Mouse (Mus musculus): Measurements from ENCODE around the gene Wdr25. TPM values are rescaled to one million over a fixed set of nuclear protein-coding genes. Genes with fewer than 3 reads are reported as not detected.

Gene Wdr25
- total RNA-seq, 1 experiment: 14.9 TPM

DNA sequence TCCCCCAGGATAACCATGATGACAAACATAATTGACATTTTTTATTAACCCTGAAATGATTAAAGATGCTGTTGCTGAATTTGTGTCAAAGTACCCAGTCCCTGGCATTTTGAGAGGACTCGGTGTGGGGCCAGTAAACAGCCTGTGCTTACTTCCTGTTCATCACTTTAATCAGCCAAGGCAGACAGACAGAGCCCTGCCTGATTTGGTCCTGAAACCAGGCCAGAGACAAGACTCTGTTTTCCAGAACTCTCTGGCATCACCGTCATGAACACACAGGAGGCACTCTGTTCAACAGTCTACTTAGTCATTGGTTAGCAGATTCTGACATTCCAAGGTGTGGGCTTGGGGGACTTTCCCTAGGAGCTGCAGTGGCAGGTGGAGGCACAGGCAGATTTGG is 61.0 kb downstream of the Wdr25 start:
- H3K4me3 ChIP-seq (ENCODE audit: insufficient read depth in 1 of 2, low read depth in 1 of 2, low read length in 2 of 2, poor library complexity in 1 of 2, severe bottlenecking in 1 of 2): no peak overlapping the region
- no peak for TF ChIP-seq MAFK (IDR thresholded peaks at IDR 0.05; ENCODE audit: insufficient read depth, low read depth, low read length)
- H3K36me3 ChIP-seq (ENCODE audit: control insufficient read depth, insufficient read depth, low read length, poor library complexity, severe bottlenecking): no peaks in the 10 kb centered on the region
- H3K4me1 ChIP-seq (ENCODE audit: control insufficient read depth in 2 of 2, insufficient read depth in 2 of 2, low read length in 2 of 2, poor library complexity in 1 of 2): peaks cover 2 to 8% of the 10 kb centered on the region in 2 experiments; a peak in 3 of 4 replicates
- H3K9me3 ChIP-seq (ENCODE audit: control insufficient read depth, insufficient read depth, low read depth, low read length): no peaks in the 10 kb centered on the region
- DNase-seq (ENCODE audit: low read depth, low spot score): no peak
- no peak overlapping the region for H3K27ac ChIP-seq (ENCODE audit: insufficient read depth, low read depth, low read length, poor library complexity, severe bottlenecking)
- H3K9ac ChIP-seq (ENCODE audit: insufficient read depth, low read depth, low read length, poor library complexity, severe bottlenecking): no peak overlapping the region
- in situ Hi-C loops (cut with MboI; ENCODE audit: low sequenced_read_pairs in 2 of 2, unreplicated experiment in 2 of 2): no loop called here

DNA sequence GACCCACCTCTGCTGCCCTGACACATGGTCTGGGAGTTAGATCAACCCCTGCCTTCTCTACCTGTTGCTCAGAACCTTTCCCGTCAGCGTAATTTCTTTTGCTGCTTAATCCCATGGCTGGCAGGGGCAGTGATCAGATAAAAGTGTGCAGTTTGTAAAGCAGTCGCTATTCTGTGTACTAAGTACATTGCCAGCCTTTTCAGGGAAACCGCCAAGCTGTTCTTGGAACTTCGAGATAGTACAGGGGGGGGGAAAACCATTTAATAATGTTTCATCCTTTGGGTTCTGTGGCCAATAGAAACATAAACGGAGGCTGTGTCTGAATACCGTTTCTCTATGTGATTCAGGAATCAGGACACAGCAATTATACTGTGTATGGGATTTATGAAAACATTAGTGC is 65.1 kb downstream of the Wdr25 start:
- Histone ChIP-seq H3K9me3 (ENCODE audit: control insufficient read depth, insufficient read depth, low read depth, low read length) (no peaks in the 10 kb centered on the region), H3K9ac (ENCODE audit: insufficient read depth, low read depth, low read length, poor library complexity, severe bottlenecking) (no peak overlapping the region), H3K4me3 (ENCODE audit: insufficient read depth in 1 of 2, low read depth in 1 of 2, low read length in 2 of 2, poor library complexity in 1 of 2, severe bottlenecking in 1 of 2) (peak overlapping the region in 1 of 2 experiments; percentile 23; a peak in 1 of 4 replicates), H3K27ac (ENCODE audit: insufficient read depth, low read depth, low read length, poor library complexity, severe bottlenecking) (no peak overlapping the region), H3K4me1 (ENCODE audit: control insufficient read depth in 2 of 2, insufficient read depth in 2 of 2, low read length in 2 of 2, poor library complexity in 1 of 2) (peaks cover 8 to 15% of the 10 kb centered on the region in 2 experiments), H3K36me3 (ENCODE audit: control insufficient read depth, insufficient read depth, low read length, poor library complexity, severe bottlenecking) (no peaks in the 10 kb centered on the region)
- in situ Hi-C loops (cut with MboI; ENCODE audit: low sequenced_read_pairs in 2 of 2, unreplicated experiment in 2 of 2): no loop called here
- DNase-seq (ENCODE audit: low read depth, low spot score): no peak
- no peak for TF ChIP-seq ZNF384 (IDR thresholded peaks at IDR 0.05; ENCODE audit: low read depth, low read length)

- Histone ChIP-seq H3K9ac (ENCODE audit: insufficient read depth, low read depth, low read length, poor library complexity, severe bottlenecking) (no peak overlapping the region; the same call in 1 of the 2 replicates), H3K9me3 (ENCODE audit: control insufficient read depth, insufficient read depth, low read depth, low read length) (no peaks in the 10 kb centered on the region), H3K4me1 (ENCODE audit: control insufficient read depth in 2 of 2, insufficient read depth in 2 of 2, low read length in 2 of 2, poor library complexity in 1 of 2) (peaks cover 8 to 16% of the 10 kb centered on the region in 2 experiments), H3K27ac (ENCODE audit: insufficient read depth, low read depth, low read length, poor library complexity, severe bottlenecking) (no peak overlapping the region), H3K36me3 (ENCODE audit: control insufficient read depth, insufficient read depth, low read length, poor library complexity, severe bottlenecking) (no peaks in the 10 kb centered on the region), H3K4me3 (ENCODE audit: insufficient read depth in 1 of 2, low read depth in 1 of 2, low read length in 2 of 2, poor library complexity in 1 of 2, severe bottlenecking in 1 of 2) (peak overlapping the region in 1 of 2 experiments; percentile 50; a peak in 2 of 4 replicates)
- in situ Hi-C loops (cut with MboI; ENCODE audit: low sequenced_read_pairs in 2 of 2, unreplicated experiment in 2 of 2): no loop called here
- peak; percentile 29 for DNase-seq (ENCODE audit: low read depth, low spot score)
- TF ChIP-seq HCFC1 (IDR thresholded peaks at IDR 0.05; ENCODE audit: borderline replicate concordance, insufficient read depth, low read length) (no peak), CHD2 (IDR thresholded peaks at IDR 0.05; ENCODE audit: low read depth, low read length) (no peak), ZC3H11A (IDR thresholded peaks at IDR 0.05; ENCODE audit: borderline replicate concordance, low read depth, low read length) (no peak), ZNF384 (IDR thresholded peaks at IDR 0.05; ENCODE audit: low read depth, low read length) (no peak), MAFK (IDR thresholded peaks at IDR 0.05; ENCODE audit: insufficient read depth, low read depth, low read length) (no peak)
These were observed 65.7 kb downstream of the Wdr25 start for GRCm38 (mm10) chr12:108958991-108959638.

DNA sequence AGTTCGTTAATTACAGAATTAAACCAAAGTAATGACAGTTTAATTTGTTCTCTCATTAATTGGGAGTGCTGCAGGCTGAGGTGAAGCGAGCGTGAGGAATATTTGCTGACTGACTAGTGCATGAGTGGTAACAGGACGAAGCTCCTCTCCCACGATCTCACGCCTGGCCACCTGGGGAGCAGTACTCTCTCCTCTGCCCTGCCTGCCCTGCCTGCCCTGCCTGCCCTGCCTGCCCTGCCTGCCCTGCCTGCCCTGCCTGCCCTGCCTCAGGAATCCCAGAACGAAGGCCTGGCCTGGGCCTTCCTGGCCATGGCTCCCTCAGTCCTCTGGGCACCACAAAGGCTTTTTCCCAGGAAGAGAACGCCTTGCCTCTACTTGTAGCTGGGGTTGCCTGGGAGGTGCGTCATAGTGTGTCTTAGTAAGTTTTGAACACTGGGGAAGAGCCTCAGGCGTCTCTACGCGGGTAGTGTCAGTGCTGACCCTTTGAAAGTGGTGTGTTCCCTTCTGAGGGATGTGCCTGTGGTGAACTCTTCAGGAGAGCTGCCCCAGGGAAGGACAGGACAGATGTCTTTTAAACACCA is 66.3 kb downstream of the Wdr25 start:
- Histone ChIP-seq H3K36me3 (ENCODE audit: control insufficient read depth, insufficient read depth, low read length, poor library complexity, severe bottlenecking) (no peaks in the 10 kb centered on the region), H3K27ac (ENCODE audit: insufficient read depth, low read depth, low read length, poor library complexity, severe bottlenecking) (no peak overlapping the region), H3K4me1 (ENCODE audit: control insufficient read depth in 2 of 2, insufficient read depth in 2 of 2, low read length in 2 of 2, poor library complexity in 1 of 2) (peaks cover 8 to 16% of the 10 kb centered on the region in 2 experiments), H3K4me3 (ENCODE audit: insufficient read depth in 1 of 2, low read depth in 1 of 2, low read length in 2 of 2, poor library complexity in 1 of 2, severe bottlenecking in 1 of 2) (peak overlapping the region in 1 of 2 experiments; percentile 50; a peak in 2 of 4 replicates), H3K9ac (ENCODE audit: insufficient read depth, low read depth, low read length, poor library complexity, severe bottlenecking) (no peak overlapping the region), H3K9me3 (ENCODE audit: control insufficient read depth, insufficient read depth, low read depth, low read length) (no peaks in the 10 kb centered on the region)
- no peak for DNase-seq (ENCODE audit: low read depth, low spot score)
- TF ChIP-seq ZC3H11A (IDR thresholded peaks at IDR 0.05; ENCODE audit: borderline replicate concordance, low read depth, low read length) (no peak), CHD2 (IDR thresholded peaks at IDR 0.05; ENCODE audit: low read depth, low read length) (no peak), MAFK (IDR thresholded peaks at IDR 0.05; ENCODE audit: insufficient read depth, low read depth, low read length) (no peak), ZNF384 (IDR thresholded peaks at IDR 0.05; ENCODE audit: low read depth, low read length) (no peak), HCFC1 (IDR thresholded peaks at IDR 0.05; ENCODE audit: borderline replicate concordance, insufficient read depth, low read length) (no peak)
- in situ Hi-C loops (cut with MboI; ENCODE audit: low sequenced_read_pairs in 2 of 2, unreplicated experiment in 2 of 2): no loop called here

DNA sequence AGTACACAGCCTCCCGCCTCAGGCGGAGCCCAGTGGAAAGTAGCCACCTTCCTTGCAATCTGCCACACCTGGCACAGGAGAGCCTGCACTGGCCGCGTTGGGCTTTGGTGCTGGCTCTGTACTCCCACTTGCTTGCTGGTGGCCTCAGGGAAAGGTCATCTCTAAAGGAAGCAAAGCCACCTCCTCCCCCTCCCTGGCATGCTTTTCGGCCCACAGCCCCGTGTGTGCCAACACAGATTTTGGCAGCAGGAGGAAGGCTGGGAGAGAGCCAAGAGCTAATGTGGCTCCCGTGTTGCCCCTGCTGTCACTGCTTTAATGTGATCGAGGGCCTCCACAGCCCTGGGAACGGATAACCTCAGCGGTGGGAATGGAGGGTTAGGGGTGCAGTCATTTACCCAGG is 66.8 kb downstream of the Wdr25 start:
- no peak overlapping the region; the same call in 1 of the 2 replicates for H3K9ac ChIP-seq (ENCODE audit: insufficient read depth, low read depth, low read length, poor library complexity, severe bottlenecking)
- H3K9me3 ChIP-seq (ENCODE audit: control insufficient read depth, insufficient read depth, low read depth, low read length): no peaks in the 10 kb centered on the region
- peaks cover 8 to 16% of the 10 kb centered on the region in 2 experiments for H3K4me1 ChIP-seq (ENCODE audit: control insufficient read depth in 2 of 2, insufficient read depth in 2 of 2, low read length in 2 of 2, poor library complexity in 1 of 2)
- in situ Hi-C loops (cut with MboI; ENCODE audit: low sequenced_read_pairs in 2 of 2, unreplicated experiment in 2 of 2): no loop called here
- no peak for DNase-seq (ENCODE audit: low read depth, low spot score)
- TF ChIP-seq MAFK (IDR thresholded peaks at IDR 0.05; ENCODE audit: insufficient read depth, low read depth, low read length): no peak
- no peak for TF ChIP-seq HCFC1 (IDR thresholded peaks at IDR 0.05; ENCODE audit: borderline replicate concordance, insufficient read depth, low read length)
- 0 out of 4 replicates have a peak overlapping the region, but pooled peaks of 1 of the 2 experiments have one; percentile 17 for H3K4me3 ChIP-seq (ENCODE audit: insufficient read depth in 1 of 2, low read depth in 1 of 2, low read length in 2 of 2, poor library complexity in 1 of 2, severe bottlenecking in 1 of 2)
- H3K27ac ChIP-seq (ENCODE audit: insufficient read depth, low read depth, low read length, poor library complexity, severe bottlenecking): no peak overlapping the region
- H3K36me3 ChIP-seq (ENCODE audit: control insufficient read depth, insufficient read depth, low read length, poor library complexity, severe bottlenecking): no peaks in the 10 kb centered on the region
